Mouse (Mus musculus): ENCODE measurements around the gene BC004004.
"Not testable (repeated sequence)": the region's sequence is repeated elsewhere in the genome, so short reads cannot be mapped to it uniquely, and the experiment has no call there.

DNA sequence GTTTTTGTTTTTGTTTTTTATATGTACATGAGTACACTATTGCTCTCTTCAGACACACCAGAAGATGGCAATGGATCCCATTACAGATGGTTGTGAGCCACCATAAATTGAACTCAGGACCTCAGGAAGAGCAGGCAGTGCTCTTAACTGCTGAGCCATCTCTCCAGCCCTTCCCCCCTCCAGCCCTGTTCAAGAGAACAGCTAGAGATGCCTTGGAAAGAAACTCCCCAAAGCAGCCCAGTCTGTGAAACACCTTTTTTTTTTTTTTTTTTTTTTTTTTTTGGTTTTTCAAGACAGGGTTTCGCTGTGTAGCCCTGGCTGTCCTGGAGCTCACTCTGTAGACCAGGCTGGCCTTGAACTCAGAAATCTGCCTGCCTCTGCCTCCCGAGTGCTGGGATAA is 1.5 kb upstream of the BC004004 start:
- not testable (repeated sequence) for TF ChIP-seq CTCF (IDR thresholded peaks at IDR 0.05; ENCODE audit: low read depth, low read length); GATA2 (IDR thresholded peaks at IDR 0.05; ENCODE audit: borderline replicate concordance, low read depth, low read length); POLR2AphosphoS5 (IDR thresholded peaks at IDR 0.05; ENCODE audit: insufficient replicate concordance, low read depth, low read length)

Measured in G1E (cell line).